Comparison of ENCODE assay signal across 11 mouse cellular contexts in genomic region chr16:57251589-57252421, GRCm38 (mm10). TPM values are rescaled to one million over a fixed set of nuclear protein-coding genes. Genes with fewer than 3 reads are reported as not detected.
DNase-seq lines count a peak whose midpoint lies in the region; ATAC-seq and TF ChIP-seq lines count a peak whose summit lies in the region.
"Had no signal": no experiment of that assay in that cellular context is flagged by ENCODE, and none has a peak within 500 bp of the region (broad histone marks: within the 10 kb centered on the region; RNA-seq: fewer than 3 reads in every experiment).

No protein-coding gene starts in this region.

- H3K9ac ChIP-seq in embryonic facial prominence, embryonic 11.5 days (replicated peaks; ENCODE audit: low read length): no peak overlapping the region
- H3K9ac ChIP-seq in kidney, postnatal 0 days (ENCODE audit: low read depth, low read length): no peak overlapping the region
- H3K9ac ChIP-seq: embryonic facial prominence, embryonic 12.5 days; midbrain, embryonic 12.5 days had no signal

- DNase-seq in embryonic facial prominence, embryonic 11.5 days (ENCODE audit: low spot score): peak; percentile 8
- DNase-seq in embryonic facial prominence, embryonic 10.5 days (ENCODE audit: low spot score): no peak
- DNase-seq in urinary bladder, postnatal 14 days (ENCODE audit: low spot score): peak; percentile 10
- no peak for DNase-seq in urinary bladder, adult 2 months (ENCODE audit: low spot score)
- DNase-seq in kidney, postnatal 0 days (ENCODE audit: low spot score): peak; percentile 95
- no peak for DNase-seq in testis, postnatal 10 days (ENCODE audit: low spot score)
- DNase-seq in thymus, postnatal 0 days (ENCODE audit: low spot score): no peak
- no peak for DNase-seq in layer of hippocampus, adult 9-11 months

- 51% methylated on average over 7 of the region's 7 CpGs for WGBS in embryonic facial prominence, embryonic 11.5 days
- WGBS in embryonic facial prominence, embryonic 10.5 days: 61% methylated on average over 7 of the region's 7 CpGs
- WGBS in kidney, postnatal 0 days: 25% methylated on average over 7 of the region's 7 CpGs

- H3K4me3 ChIP-seq in embryonic facial prominence, embryonic 11.5 days (ENCODE audit: low read depth, low read length): no peak overlapping the region
- H3K4me3 ChIP-seq in embryonic facial prominence, embryonic 10.5 days: no peak overlapping the region
- no peak overlapping the region for H3K4me3 ChIP-seq in kidney, postnatal 0 days (replicated peaks; ENCODE audit: low read depth, low read length)
- H3K4me3 ChIP-seq: embryonic facial prominence, embryonic 12.5 days; midbrain, embryonic 12.5 days had no signal

- TF ChIP-seq CTCF in kidney, postnatal 0 days (IDR thresholded peaks at IDR 0.05; ENCODE audit: low read depth): no peak

- H3K4me2 ChIP-seq in embryonic facial prominence, embryonic 11.5 days (ENCODE audit: low read depth, low read length): no peak overlapping the region
- H3K4me2 ChIP-seq in kidney, postnatal 0 days (ENCODE audit: low read length): no peak overlapping the region
- H3K4me2 ChIP-seq: embryonic facial prominence, embryonic 12.5 days; midbrain, embryonic 12.5 days had no signal

- no peak overlapping the region for H3K27ac ChIP-seq in embryonic facial prominence, embryonic 11.5 days (replicated peaks; ENCODE audit: low read depth, low read length)
- no peak overlapping the region for H3K27ac ChIP-seq in embryonic facial prominence, embryonic 10.5 days (replicated peaks)
- H3K27ac ChIP-seq in kidney, postnatal 0 days: peak overlapping the region; percentile 68
- H3K27ac ChIP-seq: embryonic facial prominence, embryonic 12.5 days; midbrain, embryonic 12.5 days had no signal

- H3K36me3 ChIP-seq in embryonic facial prominence, embryonic 11.5 days (replicated peaks; ENCODE audit: control insufficient read depth, insufficient read depth, low read depth, low read length): no peaks in the 10 kb centered on the region
- no peaks in the 10 kb centered on the region; the same call in 1 of the 2 replicates for H3K36me3 ChIP-seq in embryonic facial prominence, embryonic 10.5 days (replicated peaks)
- no peaks in the 10 kb centered on the region for H3K36me3 ChIP-seq in kidney, postnatal 0 days (ENCODE audit: insufficient read depth, low read length)
- H3K36me3 ChIP-seq: embryonic facial prominence, embryonic 12.5 days; midbrain, embryonic 12.5 days had no signal

- no peaks in the 10 kb centered on the region for H3K9me3 ChIP-seq in embryonic facial prominence, embryonic 11.5 days (replicated peaks; ENCODE audit: control insufficient read depth, low read length)
- H3K9me3 ChIP-seq in embryonic facial prominence, embryonic 10.5 days: 0 out of 2 replicates have a peak, but pooled peaks cover 5% of the 10 kb centered on the region
- H3K9me3 ChIP-seq in kidney, postnatal 0 days (replicated peaks; ENCODE audit: low read length): no peaks in the 10 kb centered on the region
- H3K9me3 ChIP-seq: embryonic facial prominence, embryonic 12.5 days; midbrain, embryonic 12.5 days had no signal

- no peak for ATAC-seq in embryonic facial prominence, embryonic 11.5 days (replicated peaks; ENCODE audit: insufficient number of reproducible peaks, low FRiP score, low TSS enrichment, low read depth)
- peak; percentile 59 for ATAC-seq in kidney, postnatal 0 days (replicated peaks; ENCODE audit: low FRiP score, low read depth)
- ATAC-seq: CD4-positive, CD25-positive, alpha-beta regulatory T cell, adult 4 months had no signal

- H3K27me3 ChIP-seq in embryonic facial prominence, embryonic 11.5 days (ENCODE audit: control insufficient read depth, insufficient read depth, low read length): no peaks in the 10 kb centered on the region
- H3K27me3 ChIP-seq in embryonic facial prominence, embryonic 10.5 days (replicated peaks; ENCODE audit: low read depth, poor library complexity, severe bottlenecking): no peaks in the 10 kb centered on the region
- H3K27me3 ChIP-seq in kidney, postnatal 0 days (ENCODE audit: insufficient read depth, low read length): no peaks in the 10 kb centered on the region
- H3K27me3 ChIP-seq: embryonic facial prominence, embryonic 12.5 days; midbrain, embryonic 12.5 days had no signal

- H3K4me1 ChIP-seq in embryonic facial prominence, embryonic 11.5 days (ENCODE audit: control insufficient read depth, insufficient read depth, low read length): no peaks in the 10 kb centered on the region
- H3K4me1 ChIP-seq in embryonic facial prominence, embryonic 10.5 days: no peaks in the 10 kb centered on the region
- H3K4me1 ChIP-seq in kidney, postnatal 0 days (replicated peaks; ENCODE audit: insufficient read depth, low read length): no peaks in the 10 kb centered on the region; the same call in 1 of the 2 replicates
- H3K4me1 ChIP-seq: embryonic facial prominence, embryonic 12.5 days; midbrain, embryonic 12.5 days had no signal

RNA-seq across cellular contexts. Expression of gene Tbc1d23, which starts 20.5 kb away (rescaled TPM):
- polyA plus RNA-seq in embryonic facial prominence, embryonic 11.5 days (2014; fragmentation: Nextera tagmentation; extraction: Ambion mirVana): 23.1 and 25.9 TPM in 2 replicates
- polyA plus RNA-seq in embryonic facial prominence, embryonic 10.5 days (2016; fragmentation: Nextera tagmentation; extraction: Ambion mirVana): 20.1 and 20.7 TPM in 2 replicates
- 35.9 and 39.2 TPM in 2 replicates for polyA plus RNA-seq in urinary bladder, adult 2 months (2012; rRNA removed)
- 22.5 and 24.7 TPM in 2 replicates for polyA plus RNA-seq in kidney, postnatal 0 days (2015; fragmentation: Nextera tagmentation; extraction: Ambion mirVana)
- 17.6 and 19.9 TPM in 2 replicates for polyA plus RNA-seq in thymus, postnatal 0 days (2015; fragmentation: Nextera tagmentation; extraction: Ambion mirVana)

RNA-seq across cellular contexts. Expression of gene Tmem30c, which starts 40.9 kb away (rescaled TPM):
- not detected in 2 replicates for polyA plus RNA-seq in embryonic facial prominence, embryonic 11.5 days (2014; fragmentation: Nextera tagmentation; extraction: Ambion mirVana)
- 0.06 TPM in 1 of 2 replicates, not detected in the other for polyA plus RNA-seq in embryonic facial prominence, embryonic 10.5 days (2016; fragmentation: Nextera tagmentation; extraction: Ambion mirVana)
- polyA plus RNA-seq in urinary bladder, adult 2 months (2012; rRNA removed): 0.07 TPM in 1 of 2 replicates, not detected in the other
- not detected in 2 replicates for polyA plus RNA-seq in kidney, postnatal 0 days (2015; fragmentation: Nextera tagmentation; extraction: Ambion mirVana)
- polyA plus RNA-seq in thymus, postnatal 0 days (2015; fragmentation: Nextera tagmentation; extraction: Ambion mirVana): 0.05 TPM in 1 of 2 replicates, not detected in the other
- polyA plus RNA-seq: CD4-positive, CD25-positive, alpha-beta regulatory T cell, adult 4 months had no signal

Comparison
In these comparisons a context has a peak if more than half of its experiments do, and no peak if none do; other contexts are left out.
1. DNase-seq: peak in embryonic facial prominence, embryonic 11.5 days (single experiment), urinary bladder, postnatal 14 days (single experiment) and kidney, postnatal 0 days (single experiment); none in embryonic facial prominence, embryonic 10.5 days (single experiment), urinary bladder, adult 2 months (single experiment), testis, postnatal 10 days (single experiment), thymus, postnatal 0 days (single experiment) and layer of hippocampus, adult 9-11 months (single experiment).